Mouse (Mus musculus) adrenal gland (tissue): ENCODE measurements around the gene Tmed2.
"Not testable (repeated sequence)": the region's sequence is repeated elsewhere in the genome, so short reads cannot be mapped to it uniquely, and the experiment has no call there.

Experiments
- intact Hi-C: fragments of 180-260 bp; cut with DNase I; formaldehyde crosslinking; loops from one replicate; pipeline ENCODE4 v1.15.1; 2025
- long read RNA-seq, 2 experiments: library from polyadenylated mRNA; unstranded; transcript quantifications; one replicate each; pipeline ENCODE4 v2.0.0; 2020; ENCODE audit warnings: borderline replicate concordance in 1 of 2; ENCODE audit not compliant: insufficient replicate concordance in 1 of 2

The Tmed2 gene
- long read RNA-seq, experiment 1, transcript Tmed2-204 (1 exons, 425 nt), result minor isoform, 5 of 538 reads
- long read RNA-seq, experiment 1, transcript Tmed2-201 (4 exons, 2,074 nt), result major isoform, 513 of 538 reads
- long read RNA-seq, experiment 1, partial matches to known transcripts, result 15 of 538 reads
- long read RNA-seq, experiment 1, other reads (novel, unspliced or antisense), result 4 of 538 reads
- long read RNA-seq, experiment 2, transcript Tmed2-204 (1 exons, 425 nt), result minor isoform, 23 of 763 reads
- long read RNA-seq, experiment 2, transcript Tmed2-201 (4 exons, 2,074 nt), result major isoform, 715 of 763 reads
- long read RNA-seq, experiment 2, partial matches to known transcripts, result 20 of 763 reads
- long read RNA-seq, experiment 2, other reads (novel, unspliced or antisense), result 3 of 763 reads

DNA sequence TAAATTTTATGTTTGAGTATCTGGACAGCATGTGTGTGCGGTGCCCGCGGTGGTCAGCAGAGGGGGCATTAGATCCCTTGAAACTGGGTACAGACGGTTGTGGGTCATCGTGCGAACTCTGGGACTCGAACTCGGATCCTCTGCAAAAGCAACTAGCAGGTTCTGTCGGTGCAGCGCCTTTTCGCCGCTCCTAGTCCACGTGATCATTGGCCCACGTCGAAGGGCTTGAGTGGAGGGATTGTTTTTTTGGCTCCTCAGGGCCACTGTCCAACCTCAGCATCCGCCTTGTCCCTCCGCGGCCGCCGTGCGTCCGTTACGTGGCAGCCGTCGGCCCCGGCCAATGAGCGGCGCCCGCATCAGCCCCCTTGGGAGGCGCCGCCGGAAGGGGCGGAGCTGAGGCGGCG, at the start of gene Tmed2:
TSS of gene Tmed2 (plus strand) at position 313 of the 404 bp plus-strand sequence.
- intact Hi-C loops, result loop anchor here (2.0 kb wide), 1 partner anchor 114 kb away; the partner anchor contains the start of gene Sbno1

DNA sequence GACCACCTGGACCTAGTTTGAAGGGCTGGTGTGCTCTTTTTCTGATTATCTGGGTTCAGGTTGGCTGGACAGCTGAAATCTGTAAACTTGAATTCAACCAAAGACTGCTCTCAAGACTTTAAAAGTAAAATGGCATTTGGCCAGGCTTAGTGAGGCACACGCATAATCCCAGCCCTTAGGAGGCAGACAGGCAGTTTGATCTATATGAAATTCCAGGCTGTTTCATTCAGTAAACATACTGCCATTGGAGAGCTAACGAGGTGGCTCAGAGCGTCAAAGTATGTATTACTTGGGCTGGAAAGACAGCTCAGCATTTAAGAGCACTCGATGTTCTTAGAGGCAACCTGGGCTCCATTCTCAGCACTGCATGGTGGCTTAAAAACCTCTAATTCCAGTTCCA, 48.8 kb upstream of the Tmed2 start:
- intact Hi-C loops, result loop anchor here (5.0 kb wide), 1 partner anchor 36 kb away; no protein-coding TSS in a partner anchor

DNA sequence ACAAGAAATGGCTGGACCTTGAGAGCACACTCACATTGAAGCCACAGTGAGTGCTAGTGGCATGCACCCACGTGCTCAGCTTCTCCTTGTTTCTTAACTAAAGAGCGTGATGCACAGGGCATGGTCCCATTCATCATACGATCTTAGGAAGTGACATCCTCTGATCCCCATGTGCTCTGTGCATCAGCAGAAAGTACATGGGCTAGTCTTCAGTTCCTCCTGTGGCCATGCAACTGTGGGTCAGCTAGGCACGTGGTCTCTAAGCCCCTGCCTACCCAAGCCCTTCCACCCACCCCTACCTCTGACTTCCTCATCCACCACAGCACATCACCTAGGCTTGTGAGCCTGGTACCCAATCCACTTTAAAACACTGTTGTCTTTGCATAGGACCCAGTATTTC, 47.9 kb upstream of the Tmed2 start:
- intact Hi-C loops, result loop anchor here (5.0 kb wide), 1 partner anchor 35 kb away; no protein-coding TSS in a partner anchor

DNA sequence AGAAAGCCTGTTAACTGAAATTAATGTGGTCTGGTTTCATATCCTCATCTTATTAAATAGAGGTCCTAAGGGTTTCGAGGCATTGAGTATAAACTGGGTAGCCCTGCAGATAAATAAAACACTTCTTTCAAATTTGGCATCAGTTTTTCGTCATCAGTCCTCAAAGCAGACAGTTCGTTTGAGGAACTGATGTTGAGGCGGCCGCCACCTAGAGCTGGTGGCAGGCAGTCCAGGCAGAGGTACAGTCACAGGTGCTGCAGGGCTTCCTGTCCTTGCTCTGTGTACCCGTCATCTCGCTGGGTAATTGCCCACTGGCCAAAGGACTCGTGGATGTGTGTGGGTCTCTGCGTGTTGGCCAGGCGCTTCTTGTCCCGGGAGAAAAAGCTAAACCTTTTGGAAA, 47.0 kb upstream of the Tmed2 start:
- intact Hi-C loops, result loop anchor here (5.0 kb wide), 1 partner anchor 34 kb away; no protein-coding TSS in a partner anchor

DNA sequence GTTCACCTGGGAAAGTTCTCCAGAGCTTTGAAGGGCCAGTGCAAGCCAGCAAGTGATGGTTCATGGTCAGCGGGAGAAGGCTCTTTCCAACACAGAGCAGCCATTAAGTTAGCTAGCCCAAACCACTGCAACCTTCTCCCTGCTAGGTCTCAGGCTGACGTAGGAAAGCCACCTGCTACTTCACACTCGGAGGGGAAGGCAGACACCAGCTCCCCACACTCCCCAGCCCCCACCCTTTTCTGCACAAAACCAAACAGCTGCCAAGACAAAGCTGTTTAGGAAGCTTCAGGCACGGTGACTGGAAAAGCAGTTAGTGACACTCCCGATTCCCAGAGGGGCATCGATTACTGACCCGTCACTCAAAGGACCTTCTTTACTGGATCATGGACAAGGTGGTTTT, 44.9 kb upstream of the Tmed2 start:
- intact Hi-C loops, result no loop called here

DNA sequence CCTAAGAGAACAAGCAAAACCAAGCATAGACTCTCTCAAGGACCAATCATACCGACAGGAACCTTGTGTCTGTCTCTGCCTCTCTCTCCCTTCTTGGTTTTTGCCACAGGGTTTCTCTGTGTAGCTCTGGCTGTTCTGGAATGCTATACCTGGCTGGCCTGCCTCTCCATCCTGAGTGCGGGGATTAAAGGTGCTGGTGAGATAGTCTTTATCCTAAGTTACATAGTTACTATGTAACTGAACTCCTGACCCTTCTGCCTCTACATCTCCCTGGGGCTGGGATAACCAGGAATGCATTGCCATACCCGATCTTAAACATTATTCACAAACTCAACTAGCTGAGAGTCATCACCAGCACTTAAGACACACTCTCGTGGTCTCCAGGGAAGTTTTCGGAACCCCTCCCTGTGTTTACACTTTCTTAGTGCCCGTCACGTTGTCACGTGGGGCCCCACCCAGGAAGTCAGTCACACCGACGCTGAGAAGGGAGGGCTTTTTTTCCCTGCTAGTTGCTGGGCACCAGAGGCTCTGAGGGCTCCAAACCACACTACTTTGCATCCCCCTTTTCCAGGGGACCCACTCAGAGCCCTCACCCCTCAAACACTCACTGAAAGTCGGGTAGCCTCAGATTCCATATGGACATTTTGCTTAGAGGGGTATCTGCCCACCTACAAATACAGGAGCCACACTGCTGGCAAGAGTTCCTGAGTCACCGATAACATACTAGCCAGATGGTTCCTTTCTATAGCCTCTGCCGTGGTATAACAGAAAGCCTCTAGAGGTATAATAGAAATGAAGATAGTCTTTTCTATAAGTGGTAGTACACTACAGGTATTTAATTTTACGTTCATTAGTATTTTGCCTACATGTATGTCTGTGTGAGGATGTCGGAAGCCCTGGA, 43.6 kb upstream of the Tmed2 start:
- intact Hi-C loops, result no loop called here

DNA sequence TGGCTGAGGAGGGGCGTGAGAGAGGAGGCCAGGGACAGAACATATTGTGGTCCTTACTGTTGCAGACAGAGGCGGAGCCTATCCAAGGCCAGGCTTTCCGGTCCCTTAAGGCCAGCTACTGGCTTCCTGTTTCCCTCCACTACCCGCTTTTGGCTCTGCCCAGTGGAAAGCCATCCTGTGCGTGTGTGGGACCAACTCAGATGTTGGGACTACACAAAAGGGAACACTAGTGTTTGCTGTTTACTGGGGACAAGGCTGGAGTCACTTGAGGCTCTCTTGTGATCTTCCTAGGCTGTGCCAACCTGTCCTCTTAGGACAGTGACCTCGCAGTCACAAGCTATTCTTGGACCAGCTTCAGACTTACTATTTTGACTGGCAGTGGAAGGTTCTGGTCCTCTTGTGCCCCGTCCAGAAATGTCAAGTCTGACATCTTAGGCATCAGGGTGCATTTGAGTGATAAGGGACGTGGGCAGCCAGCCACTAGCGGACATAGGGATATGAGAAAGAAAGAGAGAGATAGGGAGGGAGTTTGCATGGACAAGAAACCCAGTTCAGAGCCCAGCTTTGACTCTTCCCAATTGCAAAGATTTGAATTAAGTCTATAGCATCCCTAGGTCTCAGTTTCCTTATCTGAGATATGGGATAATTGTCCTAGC, 42.1 kb upstream of the Tmed2 start:
- intact Hi-C loops, result no loop called here

DNA sequence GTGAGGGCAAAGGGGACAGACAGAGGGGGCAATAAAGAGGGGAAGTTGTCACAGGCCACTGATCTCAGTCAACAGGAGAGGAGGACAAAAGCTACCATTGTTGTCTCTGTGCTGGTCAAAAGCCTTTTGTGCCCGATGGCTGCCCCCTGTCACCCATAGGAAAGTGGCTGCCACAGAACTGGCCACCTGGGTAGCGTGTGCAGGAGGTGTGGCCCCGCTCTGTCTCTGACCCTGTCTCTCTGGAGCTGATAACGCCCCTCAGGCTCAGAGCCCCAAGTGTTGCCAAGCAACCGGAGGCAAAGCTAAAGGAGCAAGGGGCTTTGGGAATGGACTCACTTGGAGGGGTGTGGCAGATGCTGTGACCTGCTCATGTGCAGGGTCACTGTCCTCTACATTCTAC, 41.5 kb upstream of the Tmed2 start:
- intact Hi-C loops, result no loop called here

DNA sequence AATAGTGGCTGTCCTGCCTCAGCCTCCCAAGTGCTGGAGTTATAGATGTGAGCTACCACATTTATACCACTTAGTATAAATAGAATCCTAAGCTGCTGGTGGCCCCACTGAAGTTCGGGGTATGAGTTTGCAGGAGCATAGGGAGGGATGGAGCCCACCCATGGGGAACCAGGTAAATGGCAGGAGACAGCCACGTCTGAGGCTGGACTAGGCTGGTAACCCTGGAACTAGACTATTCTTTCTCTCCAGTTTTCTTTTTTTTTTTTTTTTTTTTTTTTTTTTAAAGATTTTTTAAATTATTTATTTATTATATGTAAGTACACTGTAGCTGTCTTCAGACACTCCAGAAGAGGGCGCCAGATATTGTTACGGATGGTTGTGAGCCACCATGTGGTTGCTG, 40.5 kb upstream of the Tmed2 start:
- intact Hi-C loops, result not testable (repeated sequence)

DNA sequence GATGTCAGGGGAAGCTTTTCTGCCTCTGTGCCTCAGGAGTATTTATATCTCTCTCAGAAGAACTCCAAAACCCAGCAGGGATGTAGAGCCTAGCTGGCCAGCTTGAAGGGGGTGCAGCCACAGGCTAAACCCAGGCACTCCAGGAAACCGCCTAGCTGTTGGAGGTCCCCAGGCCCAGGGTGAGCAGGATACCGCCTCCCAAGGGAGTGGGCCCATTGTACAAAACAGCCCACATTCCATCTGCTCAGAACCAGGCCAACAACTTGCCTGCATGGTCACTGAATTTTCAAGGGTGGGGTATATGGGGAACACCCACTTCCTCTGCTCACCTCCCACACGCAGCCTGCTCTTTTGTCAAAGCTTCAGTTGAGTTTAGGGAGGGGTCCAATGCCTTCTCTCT, 39.9 kb upstream of the Tmed2 start:
- intact Hi-C loops, result no loop called here

DNA sequence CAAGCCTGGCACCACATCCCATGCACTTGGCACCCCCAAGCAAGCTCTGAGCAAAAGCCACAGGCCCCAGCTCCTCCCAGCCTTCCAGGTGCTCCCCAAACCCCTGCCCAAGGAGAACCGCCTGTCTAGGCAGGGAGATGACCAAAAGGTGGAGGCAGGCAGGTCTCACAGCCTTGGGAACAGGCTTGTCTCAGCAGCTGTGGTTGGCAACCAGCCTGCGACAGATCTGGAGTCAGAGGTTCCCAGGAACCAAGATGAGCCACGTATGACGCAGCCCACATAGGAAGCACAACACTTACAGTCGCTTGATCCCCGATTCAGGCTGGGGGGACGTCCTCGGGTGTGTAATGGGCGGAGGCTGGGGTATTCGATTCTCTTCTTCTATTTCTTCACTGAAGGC, 39.0 kb upstream of the Tmed2 start:
- intact Hi-C loops, result no loop called here

DNA sequence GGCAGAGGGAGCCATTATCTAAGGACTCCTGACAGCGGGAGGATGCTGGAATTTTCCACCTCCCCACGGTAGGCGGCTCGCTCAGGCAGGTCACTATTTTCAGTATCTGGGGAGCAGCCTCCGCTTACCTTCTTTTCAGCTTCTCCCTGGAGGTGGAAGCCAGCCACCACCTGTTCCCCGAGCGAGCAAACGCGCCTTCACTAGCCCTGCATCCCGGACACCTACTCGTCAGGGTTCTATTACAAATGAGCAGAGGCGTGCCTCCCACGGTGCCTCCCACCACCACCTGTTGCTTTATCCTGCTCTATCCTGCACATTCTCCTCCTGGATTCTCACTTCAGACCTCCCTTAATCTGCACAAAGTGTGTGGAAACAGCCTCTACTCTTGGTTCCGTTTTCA, 36.8 kb upstream of the Tmed2 start:
- intact Hi-C loops, result no loop called here

DNA sequence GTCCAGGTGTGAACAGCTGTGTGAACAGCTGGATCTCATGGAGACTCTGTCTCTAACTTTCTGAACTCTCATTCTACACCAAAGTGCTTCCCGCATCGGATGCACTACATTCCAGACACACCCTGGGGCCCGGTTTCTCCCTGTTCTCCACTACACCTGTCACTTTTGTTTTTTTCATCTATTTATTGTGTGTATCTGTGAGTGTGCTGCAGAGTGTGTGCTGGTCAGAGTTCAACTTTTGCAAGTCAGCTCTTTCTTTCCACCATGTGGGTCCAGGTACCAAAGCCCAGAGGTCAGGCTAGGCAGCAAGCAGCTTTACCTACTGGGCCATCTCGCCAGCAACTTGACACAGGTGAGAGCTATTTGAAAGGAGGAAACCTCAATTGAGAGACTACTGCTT, 35.3 kb upstream of the Tmed2 start:
- intact Hi-C loops, result no loop called here

DNA sequence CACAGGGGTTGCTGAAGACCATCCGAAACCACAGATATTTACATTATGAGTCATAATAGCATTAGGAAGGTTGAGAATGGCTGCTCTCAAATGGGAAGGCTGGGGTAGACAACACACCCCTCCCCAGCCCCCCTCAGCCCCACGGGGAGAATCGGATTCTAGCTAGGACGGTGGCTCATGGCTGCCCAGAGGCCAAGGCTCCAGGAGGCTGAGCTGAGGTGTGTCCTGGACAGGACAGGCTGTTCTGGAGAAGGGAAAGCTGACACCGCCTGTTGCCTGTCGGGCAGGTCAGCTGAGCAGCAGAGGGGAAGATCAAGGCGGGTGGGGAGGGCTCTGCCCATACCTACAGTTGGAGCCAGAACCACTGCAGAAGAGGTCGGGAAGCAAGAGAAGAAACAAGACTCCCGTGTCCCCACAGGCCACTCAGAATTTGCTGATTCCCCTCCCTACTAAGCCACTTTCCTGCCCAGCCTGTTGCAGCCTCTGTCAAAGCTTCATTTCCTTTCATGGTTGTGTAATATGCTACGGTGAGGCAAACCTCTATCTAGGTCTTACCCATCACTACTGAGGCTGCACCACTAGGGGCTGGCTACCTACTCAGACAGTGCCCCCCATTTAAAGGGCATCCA, 33.6 kb upstream of the Tmed2 start:
- intact Hi-C loops, result no loop called here

DNA sequence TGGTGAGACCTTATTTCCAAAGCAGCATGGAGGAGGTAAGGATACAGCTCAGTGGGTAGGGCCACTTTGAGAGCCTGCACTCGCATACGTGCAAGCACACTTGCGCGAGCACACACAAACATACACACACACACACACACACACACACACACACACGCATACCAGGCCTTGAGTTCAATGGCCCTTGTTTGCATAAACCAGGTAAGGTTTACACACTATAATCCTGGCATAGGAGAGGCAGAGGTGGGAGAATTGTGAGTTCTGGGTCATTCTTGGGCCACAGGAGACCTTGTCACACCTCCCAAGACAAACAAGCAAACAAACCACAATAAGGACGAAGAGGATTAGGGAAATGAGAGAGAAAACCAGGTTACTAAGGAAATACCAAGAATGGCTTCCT, 31.3 kb upstream of the Tmed2 start:
- intact Hi-C loops, result no loop called here

DNA sequence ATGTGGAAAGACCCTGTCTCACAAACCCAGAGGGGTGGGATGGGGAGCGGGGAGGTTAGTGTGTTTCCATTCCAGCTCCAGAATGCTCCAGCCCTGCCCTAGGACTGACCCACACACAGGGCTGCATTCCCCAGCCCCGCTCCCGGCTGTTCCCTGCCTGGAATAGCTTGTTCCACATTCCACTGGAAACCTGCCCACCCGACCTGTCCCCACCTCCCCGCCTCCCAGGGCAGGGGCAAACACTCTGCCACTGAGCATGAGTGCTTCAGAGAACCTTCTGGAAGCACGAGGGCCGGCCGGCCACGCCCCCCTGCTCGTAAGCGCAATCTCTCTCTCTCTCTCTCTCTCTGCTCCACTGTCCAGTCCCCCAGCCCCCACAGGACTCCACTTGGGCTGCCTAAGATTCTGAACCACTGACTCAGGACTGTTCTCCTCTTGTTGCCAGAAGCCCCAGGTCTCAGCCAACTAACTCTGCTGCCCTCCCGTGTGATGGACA, 30.7 kb upstream of the Tmed2 start:
- intact Hi-C loops, result no loop called here

DNA sequence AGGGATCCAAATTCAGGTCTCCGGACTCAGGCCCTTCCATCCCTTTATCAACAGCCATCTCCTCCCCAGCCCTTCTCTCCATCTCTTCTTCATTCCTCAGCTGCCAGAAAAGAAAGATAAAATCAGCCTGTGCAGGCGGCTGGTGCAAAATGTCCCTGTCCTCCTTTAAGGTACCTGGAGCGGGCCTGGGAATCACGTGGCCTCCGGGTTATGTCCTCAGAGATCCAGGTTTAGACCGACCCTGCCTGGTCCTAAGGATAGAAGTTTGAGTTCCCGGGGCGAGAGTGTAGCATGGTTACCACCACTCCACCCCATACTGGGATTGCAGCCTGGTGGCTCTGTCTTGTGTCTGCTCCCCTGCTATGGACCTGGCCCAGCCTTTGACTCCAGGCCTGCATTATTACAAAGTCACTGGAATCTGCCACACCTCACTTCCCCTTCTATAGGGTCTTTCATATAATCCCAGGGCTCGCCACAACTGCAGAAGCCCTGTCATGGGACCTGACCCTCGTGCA, 29.9 kb upstream of the Tmed2 start:
- intact Hi-C loops, result no loop called here

DNA sequence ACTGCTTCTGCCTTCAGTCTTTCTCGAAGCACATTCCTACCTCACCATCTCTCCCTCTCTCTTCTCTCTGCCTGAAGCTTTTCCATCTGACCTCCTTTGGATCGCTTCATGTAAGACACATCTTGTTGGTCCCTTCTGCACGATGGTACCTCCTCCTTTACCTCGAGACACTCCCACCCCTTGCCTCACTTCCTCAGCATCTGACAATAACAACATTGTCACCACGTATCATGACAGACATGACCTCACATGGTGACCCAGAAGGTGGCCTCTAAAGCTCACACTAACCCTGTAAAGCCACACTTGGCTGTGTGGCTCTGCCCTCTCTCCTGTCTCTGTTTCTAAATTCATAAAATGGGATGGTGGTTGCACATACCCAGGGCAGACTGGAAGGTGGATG, 24.7 kb upstream of the Tmed2 start:
- intact Hi-C loops, result no loop called here

DNA sequence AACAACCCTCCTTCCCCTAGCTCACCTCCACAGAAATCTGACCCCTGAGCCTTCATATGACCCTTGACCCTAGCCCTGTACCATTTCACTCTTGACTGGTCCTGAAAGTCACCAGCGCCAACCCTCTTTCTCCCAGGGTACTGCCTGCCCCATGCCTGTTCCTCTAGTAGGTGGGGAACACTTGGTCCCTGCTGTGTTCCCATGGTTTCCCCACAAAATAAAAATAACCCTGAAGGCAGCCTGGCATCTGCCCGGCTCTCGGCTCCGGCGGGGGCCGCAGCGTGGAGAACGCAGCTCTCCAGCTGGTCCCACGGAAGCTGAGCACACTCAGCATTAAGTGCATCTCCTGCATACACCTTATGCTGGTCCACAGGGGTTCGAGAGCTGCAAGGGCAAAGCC, 21.8 kb upstream of the Tmed2 start:
- intact Hi-C loops, result no loop called here

DNA sequence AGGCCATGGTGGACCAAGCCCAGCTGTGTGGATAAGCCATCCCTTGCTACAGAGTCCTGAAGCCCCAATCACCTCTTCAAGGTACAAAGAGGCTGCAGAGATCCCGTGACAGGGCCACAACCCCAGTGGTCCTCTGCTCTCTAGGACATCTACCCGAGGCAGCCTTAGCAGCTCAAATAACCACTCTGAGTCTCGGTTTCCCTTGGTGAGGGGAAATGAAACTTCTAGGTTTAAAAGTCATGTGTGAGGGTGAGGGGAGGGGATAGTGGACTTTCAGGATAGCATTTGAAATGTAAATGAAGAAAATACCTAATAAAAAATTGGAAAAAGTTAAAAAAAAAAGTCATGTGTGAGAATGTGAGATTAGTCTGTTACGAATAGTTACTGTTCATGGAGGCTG, 18.9 kb upstream of the Tmed2 start:
- intact Hi-C loops, result no loop called here

DNA sequence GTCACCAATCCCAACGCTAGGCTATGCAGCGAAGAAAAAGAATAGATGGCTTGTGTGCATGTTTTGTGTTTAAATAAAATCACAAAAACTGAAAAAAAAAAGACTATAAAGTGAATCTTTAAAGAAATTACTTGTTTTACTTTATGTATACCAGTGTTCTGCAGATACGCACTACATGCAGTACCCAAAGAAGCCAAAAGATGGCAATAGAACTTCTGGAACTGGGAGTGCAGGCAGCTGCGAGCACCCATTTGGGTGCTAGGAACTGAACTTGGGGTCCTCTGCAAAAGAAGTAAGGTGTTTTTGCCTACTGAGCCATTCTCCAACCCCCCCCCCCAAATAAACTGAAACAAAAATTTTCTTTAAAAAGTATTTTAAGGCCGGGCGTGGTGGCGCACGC, 17.5 kb upstream of the Tmed2 start:
- intact Hi-C loops, result no loop called here
